Mouse (Mus musculus) hindbrain, embryonic 13.5 days (tissue): Measurements from ENCODE around the gene Uvssa. TPM values are rescaled to one million over a fixed set of nuclear protein-coding genes. Genes with fewer than 3 reads are reported as not detected.

Source experiments
- ATAC-seq: fragments of 200-750 bp; cut with Nextera tagmentation; 2 replicates; pipeline ENCODE4 v1.8.0; 2017; ENCODE audit warnings: moderate TSS enrichment; ENCODE audit not compliant: low FRiP score
- H3K27ac ChIP-seq: fragments of 300-500 bp; sonication (generic); 2 replicates; pipeline ENCODE4 v1.5.1; 2015; ENCODE audit warnings: inconsistent platforms, mild to moderate bottlenecking, moderate library complexity
- H3K27me3 ChIP-seq: fragments of 300-500 bp; sonication (generic); 2 replicates; pipeline ENCODE4 v1.6.1; 2015; ENCODE audit warnings: mild to moderate bottlenecking, inconsistent platforms
- H3K36me3 ChIP-seq: fragments of 300-500 bp; sonication (generic); 2 replicates; pipeline ENCODE4 v1.6.1; 2015; ENCODE audit warnings: mild to moderate bottlenecking, inconsistent platforms
- H3K4me1 ChIP-seq: fragments of 300-500 bp; sonication (generic); replicated peaks from 2 replicates; pipeline ENCODE4 v1.6.1; 2015; ENCODE audit warnings: inconsistent platforms
- H3K4me2 ChIP-seq: fragments of 300-500 bp; sonication (generic); 2 replicates; pipeline ENCODE4 v1.6.1; 2015; ENCODE audit warnings: inconsistent platforms, mild to moderate bottlenecking, moderate library complexity
- H3K4me3 ChIP-seq: fragments of 300-500 bp; sonication (generic); 2 replicates; pipeline ENCODE4 v1.5.1; 2015; ENCODE audit warnings: mild to moderate bottlenecking, inconsistent platforms
- H3K9ac ChIP-seq: fragments of 300-500 bp; sonication (generic); 2 replicates; pipeline ENCODE4 v1.6.1; 2015; ENCODE audit warnings: mild to moderate bottlenecking, inconsistent platforms
- H3K9me3 ChIP-seq: fragments of 300-500 bp; sonication (generic); 2 replicates; pipeline ENCODE4 v1.6.1; 2016; ENCODE audit warnings: inconsistent platforms
- whole genome bisulfite sequencing: fragments of 180-500 bp; shearing (Covaris S2); methylation state at CpG from one replicate; pipeline ENCODE4 v1.1.7; 2015; 5-methylcytosine and 5-hydroxymethylcytosine counted together
- polyA plus RNA-seq: library from polyadenylated mRNA; unstranded; fragments of >200 nt; fragmentation: Nextera tagmentation; extraction: Ambion mirVana; gene quantifications from 2 replicates; pipeline ENCODE4 v1.2.1, GENCODE M21; 2015

Uvssa gene
- polyA plus RNA-seq, 1 experiment from 2014 or later = 8.7 TPM

- peaks cover 83% of the 10 kb centered on the region for H3K27me3 ChIP-seq
- H3K27ac ChIP-seq = 0 out of 2 replicates have a peak overlapping the region, but pooled peaks have one; percentile 60
- no peaks in the 10 kb centered on the region for H3K9me3 ChIP-seq
- no peaks in the 10 kb centered on the region for H3K36me3 ChIP-seq
- H3K4me2 ChIP-seq = no peak overlapping the region
- ATAC-seq = no peak
- H3K4me3 ChIP-seq = no peak overlapping the region
- 65% methylated on average over 7 of the region's 7 CpGs for WGBS
- H3K9ac ChIP-seq = no peak overlapping the region
- peaks cover 36% of the 10 kb centered on the region for H3K4me1 ChIP-seq
These were observed 86.0 kb downstream of the Uvssa start for GRCm38 (mm10) chr5:33464390-33464789.

GRCm38 (mm10) chr5:33465464-33465863 is 87.1 kb downstream of the Uvssa start:
- H3K27ac ChIP-seq = 0 out of 2 replicates have a peak overlapping the region, but pooled peaks have one; percentile 60

More at GRCm38 (mm10) chr5:33465464-33465863, 87.1 kb downstream of the Uvssa start:
- H3K4me1 ChIP-seq = peaks cover 36% of the 10 kb centered on the region
- H3K4me2 ChIP-seq = no peak overlapping the region
- H3K9ac ChIP-seq = no peak overlapping the region
- 25% methylated on average over 11 of the region's 11 CpGs for WGBS
- no peak overlapping the region for H3K4me3 ChIP-seq
- H3K27me3 ChIP-seq = peaks cover 79% of the 10 kb centered on the region
- no peak for ATAC-seq
- no peaks in the 10 kb centered on the region for H3K9me3 ChIP-seq
- no peaks in the 10 kb centered on the region for H3K36me3 ChIP-seq

Other genes with a start within 250 kb of the Uvssa start
- gene Spon2, start 160.1 kb upstream of the Uvssa start, polyA plus RNA-seq = 2.8 and 3.0 TPM in 2 replicates
- gene Ctbp1, start 103.6 kb upstream of the Uvssa start, polyA plus RNA-seq = 503 and 515 TPM in 2 replicates
- 122 and 123 TPM in 2 replicates for gene Maea, start 43.0 kb upstream of the Uvssa start, polyA plus RNA-seq
- 0.38 and 0.45 TPM in 2 replicates for gene Nkx1-1, start 55.4 kb downstream of the Uvssa start, polyA plus RNA-seq